Mouse (Mus musculus) heart, adult 8-10 months (tissue): ENCODE results near the gene Evi2a. TPM values are rescaled to one million over a fixed set of nuclear protein-coding genes. Genes with fewer than 3 reads are reported as not detected.

Experiments
- DNase-seq: peaks from one replicate; pipeline ENCODE4 v3.0.0; 2022; ENCODE audit warnings: low spot score
- total RNA-seq, 4 experiments: library from RNA; stranded (reverse); gene quantifications; 2 replicates each; pipeline ENCODE4 v1.2.4; 2022

The Evi2a gene
- 1 to 10 TPM; 1.4 to 3.3 (median 1.6) TPM for total RNA-seq

DNA sequence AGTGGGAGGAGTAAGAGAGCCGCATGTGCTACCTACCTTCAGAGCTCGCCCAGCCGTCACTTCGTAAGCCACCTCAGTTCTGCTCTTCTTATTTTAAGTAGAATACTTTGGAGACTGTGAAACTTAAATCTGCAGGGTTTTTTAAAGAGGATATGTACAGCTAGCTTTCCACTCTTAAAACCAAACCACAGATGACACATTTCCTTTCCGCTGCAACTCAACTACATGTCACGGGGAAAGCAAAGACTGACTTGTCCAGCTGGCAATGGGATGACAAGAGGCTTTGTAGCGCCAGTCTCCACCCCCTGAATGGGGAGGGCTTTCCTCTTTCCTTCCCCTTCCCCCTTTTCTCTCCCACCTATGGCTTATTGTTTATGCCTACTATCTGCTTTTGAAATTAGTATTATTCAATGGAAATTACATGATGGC, at the start of gene Evi2a, which contains the start of gene Evi2:
Gene Evi2a, minus strand, starts transcription at position 277 of the 429 bp plus-strand sequence.
Gene Evi2, minus strand, starts transcription at position 257 of the 429 bp plus-strand sequence.
- DNase-seq = peak; percentile 65

DNA sequence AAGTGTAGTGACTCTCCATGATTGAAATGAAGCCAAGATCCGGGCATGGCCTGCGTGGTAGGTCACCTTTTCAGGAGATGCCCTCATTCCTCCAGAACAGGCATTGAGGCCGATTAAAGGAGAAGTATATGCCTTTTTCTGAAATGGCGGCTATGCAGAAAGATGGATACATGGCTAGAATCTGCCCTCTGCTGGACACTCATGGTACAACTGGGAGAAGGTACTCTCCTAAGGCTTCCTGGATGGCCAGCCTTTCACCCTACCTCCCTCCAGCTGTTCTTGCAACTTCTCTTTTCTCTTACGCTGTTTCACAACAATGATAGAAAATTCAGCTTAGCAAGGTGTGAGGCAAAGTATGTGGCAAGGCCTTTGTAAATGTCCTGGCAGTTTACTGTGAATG, 47.3 kb upstream of the Evi2a start:
- peak; percentile 73 for DNase-seq

DNA sequence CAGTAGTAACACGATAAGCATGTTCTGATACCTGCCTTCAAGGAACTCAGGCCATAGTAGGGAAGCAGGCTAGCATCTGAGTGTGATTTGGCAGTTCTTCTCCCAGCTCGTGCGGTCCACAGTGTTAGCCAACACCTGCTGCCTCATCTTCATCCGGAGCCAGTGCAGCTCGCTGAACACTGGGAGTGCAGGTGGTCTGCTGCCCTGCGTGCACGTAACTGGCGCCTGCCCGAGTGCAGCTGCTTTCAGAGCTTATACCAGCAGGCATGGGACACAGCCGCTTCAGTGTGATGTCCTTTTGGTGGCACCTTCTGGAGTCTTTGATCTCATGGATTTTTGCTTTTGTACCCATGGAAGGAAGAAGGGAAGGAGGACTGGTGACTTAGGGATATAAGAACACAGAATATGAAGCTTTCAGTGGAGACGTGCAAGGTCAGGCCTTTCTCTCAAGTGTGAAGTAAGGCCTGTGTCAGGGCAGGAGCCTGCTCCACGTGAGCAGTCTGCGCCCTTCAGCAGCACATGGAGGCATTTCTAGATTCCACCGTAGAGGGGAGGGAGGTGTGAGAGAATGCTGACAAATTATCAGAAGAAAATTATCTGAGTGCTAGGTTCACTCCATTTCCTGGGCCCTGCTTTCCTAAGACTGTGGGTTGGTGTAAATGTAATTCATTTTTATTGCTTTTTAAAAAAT, 45.1 kb upstream of the Evi2a start:
- DNase-seq = no peak

DNA sequence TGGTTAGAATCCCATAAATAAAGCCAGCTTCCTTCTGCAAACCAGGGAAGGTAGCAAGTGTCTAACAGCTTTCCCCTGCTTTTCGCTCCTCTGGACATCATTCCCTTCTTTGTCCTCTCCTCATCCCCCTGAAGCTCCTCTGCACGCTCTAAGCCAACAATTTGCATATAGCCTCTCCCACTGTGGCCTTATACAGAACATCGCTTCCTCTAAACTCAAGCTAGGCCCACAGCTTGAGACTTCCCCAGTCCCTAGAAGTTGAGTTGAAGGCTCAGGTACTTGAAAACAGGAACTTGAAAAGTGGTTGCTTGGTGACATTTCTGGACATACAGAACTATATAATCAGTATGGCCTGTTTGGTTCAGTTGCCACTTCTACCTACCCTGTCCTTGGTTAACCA, 43.4 kb upstream of the Evi2a start:
- DNase-seq = no peak

DNA sequence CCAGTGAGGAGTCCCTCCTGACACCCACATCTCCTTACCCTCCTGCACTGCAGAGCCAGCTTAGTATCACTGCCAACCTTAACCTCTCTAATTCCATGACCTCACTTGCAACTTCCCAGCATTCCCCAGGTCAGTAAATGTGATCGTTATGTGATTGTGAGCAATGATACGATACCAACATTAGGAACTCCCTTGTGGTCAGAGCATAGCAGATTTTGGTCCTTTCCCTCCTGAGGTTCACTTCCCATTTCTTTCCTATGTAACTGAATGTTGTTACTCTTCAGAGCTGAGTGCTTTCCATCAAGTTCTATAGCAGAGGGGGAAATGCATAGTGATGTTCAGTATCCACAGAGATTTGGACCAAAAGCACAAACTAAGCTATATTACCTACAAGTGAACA, 39.9 kb upstream of the Evi2a start:
- no peak for DNase-seq

DNA sequence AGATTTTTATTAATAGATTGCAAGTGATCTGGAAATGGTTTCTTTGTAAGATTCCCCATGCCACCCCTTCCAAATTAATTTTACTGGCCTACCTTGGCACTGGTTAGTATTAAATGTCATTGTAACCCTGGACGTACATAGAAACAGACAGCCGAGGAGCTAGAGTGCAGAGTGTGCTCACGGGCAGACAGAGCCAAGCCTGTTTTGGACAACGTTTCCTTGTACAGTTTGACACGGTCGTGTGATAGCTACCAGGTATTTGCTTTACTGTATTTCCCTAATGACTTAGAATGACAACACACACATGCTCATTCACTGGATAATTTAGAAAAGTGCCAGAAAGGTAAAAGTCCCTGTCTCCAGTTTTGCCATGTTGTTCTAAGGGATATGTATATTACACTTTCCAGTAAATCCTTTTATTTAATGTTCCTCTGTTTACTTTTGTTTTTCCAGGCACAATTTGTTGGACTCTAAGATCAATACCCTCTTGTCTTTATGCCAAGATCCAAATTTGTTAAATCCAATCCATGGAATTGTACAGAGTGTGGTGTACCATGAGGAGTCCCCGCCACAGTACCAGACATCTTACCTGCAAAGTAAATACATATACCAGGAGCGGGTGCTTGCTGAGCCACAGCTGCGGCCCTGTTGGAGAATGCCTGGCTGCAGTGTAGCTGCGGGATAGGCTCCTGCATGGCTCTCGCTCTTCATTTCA, 37.9 kb upstream of the Evi2a start:
- no peak for DNase-seq

GRCm38 (mm10) chr11:79566947-79567346, 36.5 kb upstream of the Evi2a start:
- DNase-seq = no peak

- no peak for DNase-seq
Measured at GRCm38 (mm10) chr11:79563493-79563892, 33.1 kb upstream of the Evi2a start.

DNA sequence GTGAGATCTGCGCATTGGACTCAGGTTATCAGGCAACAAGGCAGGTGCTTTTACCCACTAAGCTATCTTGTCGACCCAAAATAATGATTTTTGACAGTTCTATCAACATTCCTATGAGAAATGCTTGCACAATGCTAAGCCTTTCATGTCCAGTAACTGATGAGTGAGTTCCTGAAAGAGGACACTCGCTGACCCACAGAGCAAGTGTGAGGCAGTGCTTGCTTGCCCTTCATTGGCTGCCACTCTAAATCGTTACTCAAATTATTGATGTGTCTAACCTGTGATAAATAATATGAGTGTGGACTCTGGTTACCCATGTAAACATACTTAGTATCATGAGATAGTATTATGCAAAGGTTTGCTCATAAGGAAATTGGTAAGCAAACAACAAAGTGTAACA, 30.1 kb upstream of the Evi2a start:
- DNase-seq = no peak

DNA sequence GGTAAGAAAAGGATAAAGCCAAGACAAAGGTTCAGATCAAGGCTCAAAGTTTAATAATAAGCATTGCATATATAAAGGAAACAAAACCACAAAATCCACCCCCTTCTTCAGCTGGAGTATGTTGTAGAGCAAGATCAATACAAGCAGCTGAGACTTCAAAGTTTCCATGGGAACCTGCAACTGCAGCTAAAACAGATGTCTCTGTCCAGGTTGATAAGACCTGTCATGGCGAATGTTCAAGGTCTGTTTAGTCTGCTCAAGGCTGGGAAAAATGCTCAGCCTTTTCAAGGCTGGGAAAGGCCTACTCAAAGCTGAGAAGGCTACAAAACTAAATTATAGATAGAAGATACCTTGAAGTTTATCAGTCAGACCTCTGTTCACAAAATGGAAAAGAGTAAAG, 22.2 kb upstream of the Evi2a start:
- DNase-seq = no peak

- no peak for DNase-seq
Measured at GRCm38 (mm10) chr11:79536293-79536692, 5.9 kb upstream of the Evi2a start.

DNA sequence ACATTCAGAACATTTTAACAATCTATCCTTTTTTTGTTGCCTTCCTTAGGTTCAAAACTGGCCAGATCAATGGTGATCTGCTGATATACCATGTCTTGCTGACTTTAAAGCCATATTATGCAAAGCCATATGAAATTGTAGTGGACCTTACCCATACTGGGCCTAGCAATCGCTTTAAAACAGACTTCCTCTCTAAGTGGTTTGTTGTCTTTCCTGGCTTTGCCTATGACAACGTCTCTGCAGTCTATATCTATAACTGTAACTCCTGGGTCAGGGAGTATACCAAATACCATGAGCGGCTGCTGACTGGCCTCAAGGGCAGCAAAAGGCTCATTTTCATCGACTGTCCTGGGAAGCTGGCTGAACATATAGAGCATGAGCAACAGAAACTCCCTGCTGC, 5.1 kb upstream of the Evi2a start:
- DNase-seq = no peak

GRCm38 (mm10) chr11:79533950-79534690, 3.7 kb upstream of the Evi2a start:
- DNase-seq = peak; percentile 63

- DNase-seq = no peak
Measured at GRCm38 (mm10) chr11:79533311-79533710, 2.9 kb upstream of the Evi2a start.

DNA sequence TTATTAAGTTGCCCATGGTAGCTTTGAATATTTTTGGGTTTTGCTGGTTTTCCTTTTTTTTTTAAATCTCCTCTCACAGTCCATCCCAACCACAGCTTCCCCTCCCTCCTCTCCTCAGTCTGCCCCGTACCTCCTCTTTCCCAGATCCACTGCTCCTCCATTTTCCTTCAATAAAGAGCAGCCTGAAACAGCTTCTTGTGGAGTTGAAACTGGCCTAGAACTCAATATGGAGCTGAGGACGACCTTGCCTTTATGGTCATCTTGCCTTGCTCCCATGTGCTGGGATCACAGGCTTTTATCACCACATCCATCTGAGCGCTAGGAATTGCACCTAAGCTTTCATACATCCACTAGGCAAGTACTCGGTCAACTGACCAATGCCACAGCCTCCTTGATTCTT, 1.1 kb upstream of the Evi2a start:
- DNase-seq = no peak

DNA sequence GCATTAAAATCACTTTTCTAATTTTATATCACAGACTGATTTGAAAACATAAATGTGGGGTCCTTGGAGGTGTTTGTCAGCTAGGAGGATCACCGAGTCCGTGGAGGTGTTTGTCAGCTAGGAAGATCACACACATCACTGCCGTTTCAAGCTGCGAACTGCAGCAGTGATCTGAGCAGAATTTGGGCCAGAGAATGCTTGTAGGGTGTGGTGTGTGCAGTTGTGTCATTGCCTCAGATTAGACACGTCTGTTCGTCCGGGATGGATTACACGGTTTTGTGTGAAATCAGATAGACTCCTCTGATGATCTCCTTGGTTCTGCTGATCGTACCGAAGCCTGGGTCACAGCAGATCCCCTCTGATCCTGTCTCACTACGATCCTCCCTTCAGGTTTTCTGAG, 365 bp upstream of the Evi2a start:
- DNase-seq = no peak

DNA sequence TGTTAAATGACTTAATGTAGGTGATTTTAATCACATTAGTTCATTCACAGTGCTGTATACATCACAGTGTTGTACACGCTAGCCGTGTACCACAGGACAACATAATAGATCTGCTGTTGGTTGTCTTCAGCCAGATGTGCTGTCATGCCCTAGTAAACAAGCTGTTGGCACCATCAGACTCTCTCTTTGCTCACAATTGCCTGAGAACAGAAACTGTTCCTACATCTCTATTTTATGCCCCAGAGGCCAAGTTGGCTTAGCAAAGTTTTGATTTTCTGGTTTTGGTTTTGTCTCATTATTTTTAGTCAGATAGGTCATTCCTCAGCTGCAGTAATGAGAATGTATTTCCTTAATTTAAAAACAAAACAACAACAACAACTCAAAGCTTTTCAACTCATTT, 673 bp downstream of the Evi2a start:
- DNase-seq = no peak

GRCm38 (mm10) chr11:79529226-79529625, 1.2 kb downstream of the Evi2a start:
- DNase-seq = no peak

DNA sequence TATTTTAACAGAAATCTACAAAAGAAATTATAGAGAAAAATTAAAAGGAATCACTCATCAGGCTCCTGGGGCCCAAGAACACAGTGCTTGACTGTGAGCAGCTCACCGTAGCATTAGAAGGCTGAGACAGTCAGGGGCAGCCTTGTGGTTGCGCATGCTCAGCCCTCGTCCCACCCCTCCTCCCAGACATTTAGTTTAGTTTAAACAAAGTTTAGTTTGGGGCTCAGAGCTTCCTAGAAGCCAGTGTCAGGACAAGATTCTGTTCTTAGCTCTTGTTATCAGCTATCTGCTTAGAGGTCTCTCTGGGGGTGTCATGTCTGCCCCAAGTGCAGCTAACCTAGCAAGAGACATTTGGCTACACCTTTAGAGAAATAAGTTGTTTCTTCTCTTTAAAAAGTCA, 1.8 kb downstream of the Evi2a start:
- DNase-seq = no peak

DNA sequence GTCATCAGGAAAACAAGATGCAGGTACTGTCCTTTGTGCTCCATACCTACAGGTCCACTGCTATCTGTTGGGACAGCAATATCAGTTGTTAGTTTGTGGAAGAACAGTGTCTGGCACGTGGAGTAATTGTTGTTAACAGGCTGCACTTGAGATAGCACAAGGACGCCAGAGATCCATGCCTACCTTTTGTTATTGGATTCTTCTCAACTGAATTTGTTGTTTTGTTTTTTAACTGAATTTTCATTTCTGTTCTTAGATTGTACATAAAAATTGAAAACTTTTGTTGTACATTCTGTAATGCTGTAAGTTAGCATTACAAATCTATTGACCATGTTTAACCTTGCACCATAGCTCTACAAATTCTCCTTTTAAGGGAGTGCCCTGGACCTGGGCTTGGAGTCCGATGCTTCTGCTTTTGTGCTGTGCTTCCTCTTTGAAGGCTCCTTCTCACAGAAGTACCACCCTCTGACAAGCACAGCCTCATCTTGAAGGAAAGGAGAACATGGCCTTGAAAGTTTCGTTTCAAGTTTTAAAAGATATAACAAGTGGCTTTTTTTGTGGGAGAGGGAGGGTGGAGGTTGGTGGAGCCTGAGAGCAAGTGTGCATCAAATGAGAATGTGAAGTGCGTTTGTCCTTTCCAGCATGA, 2.5 kb downstream of the Evi2a start:
- no peak for DNase-seq

GRCm38 (mm10) chr11:79527015-79527738, 3.2 kb downstream of the Evi2a start:
- DNase-seq = peak; percentile 28
